Mouse (Mus musculus) C2C12 (cell line): ENCODE results near the gene Myo7a. TPM values are rescaled to one million over a fixed set of nuclear protein-coding genes. Genes with fewer than 3 reads are reported as not detected.

Experiments
- H3K27me3 ChIP-seq: one replicate; pipeline ENCODE4 v1.6.1; 2011; ENCODE audit not compliant: control insufficient read depth, insufficient read depth, insufficient read length
- H3K36me3 ChIP-seq: one replicate; pipeline ENCODE4 v1.6.1; 2011; ENCODE audit not compliant: control insufficient read depth, insufficient read depth
- H3K4me3 ChIP-seq: one replicate; pipeline ENCODE4 v1.5.1; 2011; ENCODE audit warnings: mild to moderate bottlenecking, control low read depth; ENCODE audit not compliant: poor library complexity, insufficient read depth, severe bottlenecking
- H3K79me2 ChIP-seq: one replicate; pipeline ENCODE4 v1.6.1; 2011; ENCODE audit not compliant: control insufficient read depth, insufficient read depth
- H3K79me3 ChIP-seq: one replicate; pipeline ENCODE4 v1.6.1; 2011; ENCODE audit warnings: low read depth, control low read depth
- H3ac ChIP-seq: one replicate; pipeline ENCODE3; 2011; ENCODE audit warnings: low read depth; ENCODE audit not compliant: control insufficient read depth, insufficient read length
- CEBPB ChIP-seq: IDR thresholded peaks from one replicate; pipeline ENCODE4 v1.6.1; 2011; ENCODE audit warnings: low read depth, mild to moderate bottlenecking, control low read depth, moderate library complexity
- CTCF ChIP-seq: IDR thresholded peaks from one replicate; pipeline ENCODE4 v1.5.1; 2011; ENCODE audit not compliant: control insufficient read depth, insufficient read depth, insufficient read length
- FOSL1 ChIP-seq: IDR thresholded peaks from one replicate; pipeline ENCODE4 v1.8.0; 2011; ENCODE audit warnings: mild to moderate bottlenecking, low read length; ENCODE audit not compliant: poor library complexity, insufficient read depth, severe bottlenecking
- MAX ChIP-seq: IDR thresholded peaks from one replicate; pipeline ENCODE4 v1.6.1; 2011; ENCODE audit warnings: mild to moderate bottlenecking, control low read depth
- MYOD1 ChIP-seq: IDR thresholded peaks from one replicate; pipeline ENCODE4 v1.6.1; 2011; ENCODE audit warnings: low read depth; ENCODE audit not compliant: control insufficient read depth, insufficient read length
- MYOG ChIP-seq: IDR thresholded peaks from one replicate; pipeline ENCODE4 v1.6.1; 2011; ENCODE audit not compliant: control insufficient read depth, insufficient read length; ENCODE audit errors: extremely low read depth
- USF1 ChIP-seq: IDR thresholded peaks from one replicate; pipeline ENCODE4 v1.6.1; 2011; ENCODE audit warnings: low read depth, mild to moderate bottlenecking, control low read depth, moderate library complexity
- polyA plus RNA-seq: library from polyadenylated mRNA; unstranded; fragments of >200 nt; fragmentation: generic; extraction: Trizol; gene quantifications from one replicate; pipeline ENCODE4 v1.2.1, GENCODE M21; 2012; ENCODE audit warnings: missing spikeins

The Myo7a gene
- polyA plus RNA-seq, 1 experiment = 0.06 TPM

GRCm38 (mm10) chr7:98147766-98148165, 28.4 kb upstream of the Myo7a start:
- Histone ChIP-seq H3K79me2 (no peaks in the 10 kb centered on the region), H3K79me3 (no peaks in the 10 kb centered on the region), H3ac (no peak overlapping the region), H3K4me3 (no peak overlapping the region), H3K36me3 (no peaks in the 10 kb centered on the region), H3K27me3 (peaks cover 11% of the 10 kb centered on the region)
- TF ChIP-seq CEBPB (no peak), MAX (no peak), MYOD1 (no peak), USF1 (no peak), CTCF (no peak), FOSL1 (no peak), MYOG (no peak)

DNA sequence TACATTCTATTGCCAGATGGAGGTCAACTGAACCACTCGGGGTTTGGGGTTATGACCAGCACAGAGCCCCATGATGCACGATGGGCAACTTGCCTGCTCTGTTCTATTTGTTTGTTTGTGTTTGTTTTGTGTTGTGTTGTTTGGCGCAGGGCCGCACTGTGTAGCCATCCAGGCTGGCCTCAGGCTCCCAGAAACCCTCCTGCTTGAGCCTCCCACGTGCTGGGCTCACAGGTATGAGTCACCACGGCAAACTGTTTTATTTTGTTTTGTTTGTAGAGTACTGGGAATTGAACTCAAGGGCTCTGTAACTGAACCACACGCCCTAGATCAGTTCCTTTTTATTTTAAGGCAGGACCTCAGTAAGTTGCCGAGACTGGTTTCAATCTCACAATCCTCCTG, 27.1 kb upstream of the Myo7a start:
- H3K27me3 ChIP-seq = peaks cover 14% of the 10 kb centered on the region
- no peaks in the 10 kb centered on the region for H3K36me3 ChIP-seq
- no peak overlapping the region for H3ac ChIP-seq
- no peaks in the 10 kb centered on the region for H3K79me3 ChIP-seq
- H3K79me2 ChIP-seq = no peaks in the 10 kb centered on the region
- TF ChIP-seq MYOD1 (no peak), MAX (peak; percentile 38), MYOG (no peak), FOSL1 (no peak), USF1 (peak; percentile 63), CEBPB (no peak), CTCF (no peak)
- no peak overlapping the region for H3K4me3 ChIP-seq

DNA sequence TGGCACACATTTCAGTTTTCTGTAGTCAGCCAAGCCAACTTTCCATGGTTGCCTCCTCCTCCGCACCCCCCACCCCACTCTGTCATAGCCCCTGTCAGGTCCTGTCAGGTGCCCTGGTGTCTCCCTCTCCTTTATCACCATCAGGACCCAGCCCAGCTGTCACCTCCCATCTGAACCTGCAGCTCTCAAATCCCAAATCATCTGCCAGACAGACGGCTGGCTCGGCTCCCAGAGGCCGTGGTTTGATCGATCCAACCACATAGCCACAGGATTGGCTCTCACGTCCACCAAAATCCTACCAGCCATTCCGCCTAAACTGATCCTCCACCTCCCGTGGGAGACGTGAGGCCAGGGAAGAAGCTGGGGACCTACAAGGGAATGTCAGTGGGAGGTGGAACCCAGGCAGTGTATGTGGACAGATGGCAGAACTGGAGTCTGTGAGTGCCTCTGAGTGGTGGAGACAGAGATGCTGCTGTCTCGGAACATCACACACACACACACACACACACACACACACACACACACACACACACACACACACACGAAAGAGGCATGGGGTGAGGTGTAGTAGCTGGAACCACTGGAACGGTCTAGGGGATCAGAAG, 26.6 kb upstream of the Myo7a start:
- Histone ChIP-seq H3K79me2 (no peaks in the 10 kb centered on the region), H3ac (no peak overlapping the region), H3K4me3 (no peak overlapping the region), H3K36me3 (no peaks in the 10 kb centered on the region), H3K27me3 (peaks cover 14% of the 10 kb centered on the region), H3K79me3 (no peaks in the 10 kb centered on the region)
- TF ChIP-seq CTCF = no peak
- no peak for TF ChIP-seq MAX
- peak; percentile 75 for TF ChIP-seq MYOD1
- no peak for TF ChIP-seq USF1

DNA sequence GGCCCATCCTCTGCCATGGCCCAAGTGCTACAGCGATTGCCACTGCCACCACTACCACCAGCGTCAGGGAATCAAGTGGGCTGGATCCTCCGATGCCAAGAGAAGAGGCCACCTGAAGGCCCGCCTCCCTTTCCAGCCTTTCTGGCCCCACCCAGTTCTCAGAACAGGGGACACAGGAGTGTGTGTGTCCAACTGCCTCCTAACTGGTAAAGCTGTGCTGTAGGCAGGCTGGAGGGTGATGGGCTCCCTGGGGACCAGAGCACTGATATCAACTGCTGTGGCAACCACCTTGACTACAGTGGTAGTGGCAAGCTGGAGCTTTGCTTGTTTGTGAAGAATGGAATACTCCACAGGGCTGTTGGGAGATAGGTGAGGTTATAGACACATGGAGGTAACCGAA, 26.1 kb upstream of the Myo7a start, which contains the start of gene Omp:
Gene Omp, minus strand, starts transcription at position 101 of the 400 bp plus-strand sequence.
- H3K79me3 ChIP-seq = no peaks in the 10 kb centered on the region
- no peaks in the 10 kb centered on the region for H3K79me2 ChIP-seq
- TF ChIP-seq CTCF (no peak), MAX (no peak), FOSL1 (no peak), CEBPB (no peak), USF1 (no peak), MYOD1 (no peak), MYOG (no peak)
- H3K36me3 ChIP-seq = no peaks in the 10 kb centered on the region
- H3ac ChIP-seq = no peak within 1 kb of the TSS
- H3K27me3 ChIP-seq = peaks cover 14% of the 10 kb centered on the region
- H3K4me3 ChIP-seq = no peak within 1 kb of the TSS

DNA sequence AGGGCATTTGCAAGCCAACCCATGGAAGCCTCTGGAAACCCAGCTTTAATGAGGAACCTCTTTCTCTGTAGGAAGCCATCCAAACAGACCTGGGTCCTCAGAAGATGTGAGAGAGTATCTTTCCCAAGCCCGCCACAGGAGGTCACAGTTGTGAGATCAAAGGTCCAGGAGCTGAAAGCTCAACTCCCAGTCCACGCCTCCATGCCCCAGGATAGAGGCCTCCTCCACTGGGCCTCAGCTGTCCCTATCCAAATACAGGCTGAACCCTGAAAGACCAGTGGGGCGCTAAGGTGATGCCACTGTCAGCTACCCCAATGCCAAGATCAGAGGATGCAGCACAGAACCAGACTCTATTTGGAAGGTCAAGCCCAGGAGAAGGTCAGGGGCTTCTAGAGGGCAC, 23.3 kb upstream of the Myo7a start:
- Histone ChIP-seq H3K79me2 (no peaks in the 10 kb centered on the region), H3ac (no peak overlapping the region), H3K27me3 (peaks cover 14% of the 10 kb centered on the region), H3K36me3 (no peaks in the 10 kb centered on the region), H3K4me3 (no peak overlapping the region), H3K79me3 (no peaks in the 10 kb centered on the region)
- TF ChIP-seq MYOG (no peak), MAX (no peak), CEBPB (no peak), MYOD1 (no peak), USF1 (no peak), FOSL1 (no peak), CTCF (no peak)

DNA sequence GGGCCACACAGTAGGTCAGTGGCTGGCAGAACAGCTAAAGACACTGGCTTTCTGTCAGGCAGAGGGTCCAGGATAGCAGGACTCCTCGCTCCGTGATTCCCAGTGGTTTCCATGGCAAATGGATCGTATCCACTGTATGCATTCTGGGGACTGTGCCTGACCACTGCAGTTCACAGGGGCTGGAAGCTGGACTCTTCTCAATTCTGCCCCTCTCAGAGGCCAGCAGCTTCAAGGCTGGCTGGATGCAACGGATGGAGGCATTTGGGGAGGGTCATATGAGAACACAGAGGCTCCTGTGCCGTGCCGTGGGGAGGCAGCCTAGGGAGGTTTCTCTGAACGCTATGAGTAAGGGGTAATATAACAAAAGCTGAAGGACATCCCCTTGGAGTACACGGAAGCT, 22.9 kb upstream of the Myo7a start:
- H3K79me2 ChIP-seq = no peaks in the 10 kb centered on the region

More for the DNA sequence above, 22.9 kb upstream of the Myo7a start:
- Histone ChIP-seq H3ac (no peak overlapping the region), H3K4me3 (no peak overlapping the region), H3K79me3 (no peaks in the 10 kb centered on the region), H3K27me3 (peaks cover 14% of the 10 kb centered on the region), H3K36me3 (no peaks in the 10 kb centered on the region)
- no peak for TF ChIP-seq FOSL1
- TF ChIP-seq MAX = no peak
- no peak for TF ChIP-seq USF1
- TF ChIP-seq CTCF = no peak
